Mouse (Mus musculus): Measurements from ENCODE around the gene Uchl3. TPM values are rescaled to one million over a fixed set of nuclear protein-coding genes. Genes with fewer than 3 reads are reported as not detected.

Gene Uchl3
- polyA plus RNA-seq, 1 experiment from 2014 or later, result 76.9 TPM

GRCm38 (mm10) chr14:101668626-101669025 lies 14.9 kb downstream of the Uchl3 start:
- Histone ChIP-seq H3K4me2 (no peak overlapping the region), H3K4me3 (no peak overlapping the region), H3K9ac (no peak overlapping the region), H3K4me1 (replicated peaks) (no peaks in the 10 kb centered on the region), H3K9me3 (replicated peaks) (no peaks in the 10 kb centered on the region), H3K36me3 (no peaks in the 10 kb centered on the region), H3K27ac (no peak overlapping the region), H3K27me3 (no peaks in the 10 kb centered on the region)
- no peak for ATAC-seq (replicated peaks; ENCODE audit: insufficient number of reproducible peaks, insufficient read depth, low FRiP score, low read depth)
- 89% methylated on average over 7 of the region's 7 CpGs for WGBS

- Histone ChIP-seq H3K9me3 (replicated peaks) (no peaks in the 10 kb centered on the region), H3K27ac (no peak overlapping the region), H3K27me3 (no peaks in the 10 kb centered on the region), H3K36me3 (no peaks in the 10 kb centered on the region), H3K4me3 (no peak overlapping the region), H3K4me1 (replicated peaks) (no peaks in the 10 kb centered on the region), H3K9ac (no peak overlapping the region), H3K4me2 (no peak overlapping the region)
- ATAC-seq (replicated peaks; ENCODE audit: insufficient number of reproducible peaks, insufficient read depth, low FRiP score, low read depth), result no peak
- WGBS, result 90% methylated on average over 1 of the region's 1 CpGs
Measured at GRCm38 (mm10) chr14:101672226-101672625, 18.5 kb downstream of the Uchl3 start.

- Histone ChIP-seq H3K4me1 (replicated peaks) (no peaks in the 10 kb centered on the region), H3K36me3 (no peaks in the 10 kb centered on the region), H3K9me3 (replicated peaks) (no peaks in the 10 kb centered on the region), H3K9ac (no peak overlapping the region), H3K27me3 (no peaks in the 10 kb centered on the region), H3K4me2 (no peak overlapping the region), H3K27ac (no peak overlapping the region), H3K4me3 (no peak overlapping the region)
- WGBS, result 91% methylated on average over 6 of the region's 6 CpGs
- ATAC-seq (replicated peaks; ENCODE audit: insufficient number of reproducible peaks, insufficient read depth, low FRiP score, low read depth), result no peak
Measured at GRCm38 (mm10) chr14:101687696-101688095, 33.9 kb downstream of the Uchl3 start.

- H3K36me3 ChIP-seq, result no peaks in the 10 kb centered on the region
- no peaks in the 10 kb centered on the region for H3K9me3 ChIP-seq (replicated peaks)
- H3K27me3 ChIP-seq, result no peaks in the 10 kb centered on the region
- no peak overlapping the region for H3K27ac ChIP-seq
- H3K4me1 ChIP-seq (replicated peaks), result no peaks in the 10 kb centered on the region
- no peak for ATAC-seq (replicated peaks; ENCODE audit: insufficient number of reproducible peaks, insufficient read depth, low FRiP score, low read depth)
- no peak overlapping the region for H3K4me2 ChIP-seq
- no peak overlapping the region for H3K9ac ChIP-seq
- H3K4me3 ChIP-seq, result no peak overlapping the region
- whole genome bisulfite sequencing, result 84% methylated on average over 2 of the region's 2 CpGs
Measured at GRCm38 (mm10) chr14:101688406-101688805, 34.6 kb downstream of the Uchl3 start.

DNA sequence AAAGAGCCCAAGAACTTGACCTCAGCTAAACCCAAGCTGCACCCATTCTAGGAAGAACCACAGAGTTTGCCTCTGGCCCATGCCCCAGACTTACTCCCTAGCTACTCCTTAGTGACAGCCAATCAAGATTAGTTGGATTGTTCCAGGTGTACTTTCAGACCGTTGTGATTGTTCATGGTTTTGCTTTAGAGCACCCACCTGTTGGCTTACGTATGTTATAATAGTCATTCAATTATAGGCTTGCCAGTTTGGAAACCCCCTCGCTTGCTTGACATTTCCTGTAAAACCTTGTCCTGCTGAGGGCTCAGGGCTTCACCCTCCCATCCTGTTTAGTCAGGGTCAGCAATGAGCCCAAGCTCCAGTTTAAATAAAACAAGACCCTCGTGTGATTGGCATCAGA lies 50.7 kb downstream of the Uchl3 start:
- H3K36me3 ChIP-seq, result no peaks in the 10 kb centered on the region
- H3K4me3 ChIP-seq, result no peak overlapping the region
- H3K9me3 ChIP-seq (replicated peaks), result no peaks in the 10 kb centered on the region
- no peaks in the 10 kb centered on the region for H3K27me3 ChIP-seq
- 69% methylated on average over 4 of the region's 4 CpGs for WGBS
- no peak for ATAC-seq (replicated peaks; ENCODE audit: insufficient number of reproducible peaks, insufficient read depth, low FRiP score, low read depth)
- H3K27ac ChIP-seq, result no peak overlapping the region
- no peaks in the 10 kb centered on the region for H3K4me1 ChIP-seq (replicated peaks)
- no peak overlapping the region for H3K4me2 ChIP-seq
- H3K9ac ChIP-seq, result no peak overlapping the region

DNA sequence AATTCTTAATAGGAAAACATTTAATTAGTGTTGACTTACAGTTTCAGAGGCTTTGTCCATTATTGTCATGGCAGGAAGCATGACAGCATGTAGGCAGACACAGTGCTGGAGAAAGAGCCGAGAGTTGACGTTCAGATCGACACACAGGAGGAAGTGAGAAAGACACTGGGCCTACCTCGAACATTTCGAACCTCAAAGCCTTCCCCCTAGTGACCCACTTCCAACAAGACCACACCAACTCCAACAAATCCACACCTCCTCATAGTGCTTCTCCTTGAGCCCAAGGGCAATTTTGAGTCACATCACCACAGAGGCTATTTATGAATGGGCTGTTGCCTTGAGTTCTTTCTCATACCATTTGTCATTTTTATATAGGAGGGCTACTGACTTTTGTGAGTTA lies 53.3 kb downstream of the Uchl3 start:
- Histone ChIP-seq H3K4me2 (no peak overlapping the region), H3K27me3 (no peaks in the 10 kb centered on the region), H3K27ac (no peak overlapping the region), H3K9ac (no peak overlapping the region), H3K4me1 (replicated peaks) (no peaks in the 10 kb centered on the region), H3K9me3 (replicated peaks) (no peaks in the 10 kb centered on the region), H3K36me3 (no peaks in the 10 kb centered on the region), H3K4me3 (no peak overlapping the region)
- no peak for ATAC-seq (replicated peaks; ENCODE audit: insufficient number of reproducible peaks, insufficient read depth, low FRiP score, low read depth)
- 79% methylated on average over 5 of the region's 5 CpGs for WGBS

DNA sequence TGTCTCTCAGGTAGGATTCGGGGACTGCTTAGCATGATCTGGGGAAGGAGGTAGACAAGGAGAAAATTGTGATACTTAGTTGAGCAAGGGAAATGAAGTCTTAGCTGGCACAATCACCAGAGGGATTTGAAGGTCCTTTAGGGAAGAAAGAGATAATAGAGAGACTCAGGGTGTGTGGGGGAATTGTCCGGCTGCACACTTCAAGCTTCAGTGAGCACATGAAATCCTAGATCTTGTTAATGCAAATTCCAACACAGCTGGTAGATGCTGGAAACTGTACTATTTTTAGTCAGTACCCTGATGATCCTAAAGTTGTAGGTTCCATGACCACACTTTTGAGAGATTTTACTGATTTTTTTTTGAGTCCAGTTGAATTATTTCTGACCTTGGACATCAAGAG lies 60.6 kb downstream of the Uchl3 start:
- 64% methylated on average over 2 of the region's 2 CpGs for WGBS
- no peaks in the 10 kb centered on the region for H3K9me3 ChIP-seq (replicated peaks)
- no peak overlapping the region for H3K27ac ChIP-seq
- H3K4me3 ChIP-seq, result no peak overlapping the region
- no peaks in the 10 kb centered on the region for H3K4me1 ChIP-seq (replicated peaks)
- H3K4me2 ChIP-seq, result no peak overlapping the region
- H3K27me3 ChIP-seq, result no peaks in the 10 kb centered on the region
- no peak for ATAC-seq (replicated peaks; ENCODE audit: insufficient number of reproducible peaks, insufficient read depth, low FRiP score, low read depth)
- H3K9ac ChIP-seq, result no peak overlapping the region
- no peaks in the 10 kb centered on the region for H3K36me3 ChIP-seq

DNA sequence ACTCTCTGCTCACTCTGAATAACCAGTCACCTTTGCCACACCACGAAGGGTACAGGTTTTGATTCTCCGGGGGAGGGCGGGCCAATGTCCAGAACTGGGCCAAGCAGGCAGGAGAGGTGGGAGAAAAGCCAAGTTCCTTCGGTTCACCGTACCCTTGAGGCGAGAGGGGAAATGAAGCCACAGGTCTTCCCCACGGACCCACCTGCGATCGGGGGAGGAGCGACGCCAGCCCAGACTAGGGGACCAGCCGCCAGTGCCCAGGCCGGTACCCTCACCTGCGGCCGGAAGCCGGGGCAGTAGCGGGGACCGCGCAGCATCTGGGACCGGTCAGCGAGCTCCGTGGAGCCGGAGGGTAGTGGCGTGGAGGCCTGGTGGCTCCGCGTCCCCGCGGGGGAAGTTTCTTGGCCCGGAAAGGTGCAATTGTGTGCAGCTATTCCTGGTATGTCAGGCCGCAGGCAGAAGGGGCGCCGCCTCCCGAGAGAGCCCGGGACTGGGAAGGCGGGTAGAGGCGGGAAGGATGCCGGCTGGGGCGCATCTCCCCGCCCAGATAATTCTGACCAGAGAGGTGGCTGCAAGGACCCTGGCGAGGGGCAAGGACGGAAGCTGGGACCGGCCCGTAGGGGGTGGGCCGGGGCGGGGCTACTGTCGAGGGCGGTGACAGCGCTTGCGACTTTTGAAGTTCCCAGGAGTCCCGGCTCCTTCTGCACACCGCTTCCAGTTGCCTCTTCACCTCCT lies 75.6 kb downstream of the Uchl3 start, which contains the start of the genes Gm9922 and Lmo7:
Gene Gm9922, minus strand, starts transcription at position 578 of the 735 bp plus-strand sequence.
Gene Lmo7, plus strand, starts transcription at position 721 of the 735 bp plus-strand sequence.
- H3K27ac ChIP-seq, result peak within 1 kb of the TSS; percentile 57
- peak; percentile 91 for ATAC-seq (replicated peaks; ENCODE audit: insufficient number of reproducible peaks, insufficient read depth, low FRiP score, low read depth)
- no peaks in the 10 kb centered on the region for H3K36me3 ChIP-seq
- peaks cover 20% of the 10 kb centered on the region for H3K4me1 ChIP-seq (replicated peaks)
- under 1% methylated on average over 51 of the region's 51 CpGs for WGBS
- H3K9ac ChIP-seq, result peak within 1 kb of the TSS; percentile 79
- H3K4me3 ChIP-seq, result peak within 1 kb of the TSS; percentile 87
- H3K27me3 ChIP-seq, result 0 out of 2 replicates have a peak, but pooled peaks cover 2% of the 10 kb centered on the region
- H3K4me2 ChIP-seq, result peak within 1 kb of the TSS; percentile 97
- H3K9me3 ChIP-seq (replicated peaks), result no peaks in the 10 kb centered on the region

DNA sequence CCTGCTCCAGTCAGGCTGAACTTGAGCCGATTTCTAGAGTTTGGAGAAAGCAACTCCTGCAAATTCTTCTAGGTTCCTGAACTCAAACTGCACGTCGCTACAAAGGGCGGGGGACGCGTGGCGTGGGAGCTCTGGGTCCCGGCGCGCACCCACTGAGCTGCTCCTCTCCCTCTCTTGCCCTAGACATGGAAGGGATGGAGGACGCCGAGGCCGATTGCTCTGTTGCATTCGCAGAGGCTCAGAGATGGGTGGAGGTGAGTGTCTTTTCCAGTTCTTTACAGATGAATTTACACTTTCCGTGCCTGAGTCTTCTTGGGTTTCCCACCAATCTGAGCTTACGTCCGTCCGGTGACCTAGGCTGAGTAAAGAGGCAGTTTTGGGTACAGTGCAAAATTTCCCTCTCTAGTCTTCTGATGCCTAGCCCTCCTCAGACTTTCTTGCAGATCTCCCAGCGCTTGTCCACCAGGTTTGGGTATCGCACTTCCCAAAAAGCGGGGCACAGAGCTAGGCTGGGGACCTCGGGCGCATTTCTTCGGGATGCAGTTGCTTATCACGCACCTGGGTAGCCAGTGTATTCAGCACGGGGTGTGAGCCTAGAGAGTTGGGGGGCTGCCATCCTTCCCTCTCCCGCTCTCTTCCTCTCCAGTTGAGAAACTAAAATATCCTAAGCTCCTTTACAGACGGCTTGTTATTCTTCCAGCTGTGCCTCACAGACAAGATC lies 76.4 kb downstream of the Uchl3 start:
- H3K27ac ChIP-seq, result no peak overlapping the region
- 1% methylated on average over 28 of the region's 28 CpGs for WGBS
- H3K27me3 ChIP-seq, result 0 out of 2 replicates have a peak, but pooled peaks cover 2% of the 10 kb centered on the region
- ATAC-seq (replicated peaks; ENCODE audit: insufficient number of reproducible peaks, insufficient read depth, low FRiP score, low read depth), result peak; percentile 21; the same call in 1 of the 2 replicates
- H3K4me1 ChIP-seq (replicated peaks), result peaks cover 20% of the 10 kb centered on the region
- H3K4me3 ChIP-seq, result peak overlapping the region; percentile 87
- H3K9ac ChIP-seq, result peak overlapping the region; percentile 79; the same call in 1 of the 2 replicates
- peak overlapping the region; percentile 97 for H3K4me2 ChIP-seq
- H3K9me3 ChIP-seq (replicated peaks), result no peaks in the 10 kb centered on the region
- no peaks in the 10 kb centered on the region for H3K36me3 ChIP-seq

- no peak overlapping the region for H3K9ac ChIP-seq
- H3K4me1 ChIP-seq (replicated peaks), result peaks cover 8% of the 10 kb centered on the region
- no peak overlapping the region for H3K27ac ChIP-seq
- H3K36me3 ChIP-seq, result no peaks in the 10 kb centered on the region
- 29% methylated on average over 10 of the region's 10 CpGs for WGBS
- no peaks in the 10 kb centered on the region for H3K9me3 ChIP-seq (replicated peaks)
- 0 out of 2 replicates have a peak, but pooled peaks cover 2% of the 10 kb centered on the region for H3K27me3 ChIP-seq
- no peak for ATAC-seq (replicated peaks; ENCODE audit: insufficient number of reproducible peaks, insufficient read depth, low FRiP score, low read depth)
- no peak overlapping the region for H3K4me3 ChIP-seq
- no peak overlapping the region for H3K4me2 ChIP-seq
Measured at GRCm38 (mm10) chr14:101733542-101734303, 80.0 kb downstream of the Uchl3 start.

GRCm38 (mm10) chr14:101737501-101737900 lies 83.7 kb downstream of the Uchl3 start:
- Histone ChIP-seq H3K9ac (no peak overlapping the region), H3K27me3 (no peaks in the 10 kb centered on the region), H3K4me3 (no peak overlapping the region), H3K4me1 (replicated peaks) (no peaks in the 10 kb centered on the region), H3K27ac (no peak overlapping the region), H3K9me3 (replicated peaks) (no peaks in the 10 kb centered on the region), H3K36me3 (no peaks in the 10 kb centered on the region), H3K4me2 (no peak overlapping the region)
- ATAC-seq (replicated peaks; ENCODE audit: insufficient number of reproducible peaks, insufficient read depth, low FRiP score, low read depth), result no peak
- WGBS, result 75% methylated on average over 4 of the region's 4 CpGs

Measured in heart, embryonic 15.5 days (tissue).